Mouse (Mus musculus): Measurements from ENCODE around the gene Mettl7a1. TPM values are rescaled to one million over a fixed set of nuclear protein-coding genes. Genes with fewer than 3 reads are reported as not detected.
"Not testable (repeated sequence)": the region's sequence is repeated elsewhere in the genome, so short reads cannot be mapped to it uniquely, and the experiment has no call there.

Mettl7a1 gene
- total RNA-seq, 1 experiment = 11.6 TPM

DNA sequence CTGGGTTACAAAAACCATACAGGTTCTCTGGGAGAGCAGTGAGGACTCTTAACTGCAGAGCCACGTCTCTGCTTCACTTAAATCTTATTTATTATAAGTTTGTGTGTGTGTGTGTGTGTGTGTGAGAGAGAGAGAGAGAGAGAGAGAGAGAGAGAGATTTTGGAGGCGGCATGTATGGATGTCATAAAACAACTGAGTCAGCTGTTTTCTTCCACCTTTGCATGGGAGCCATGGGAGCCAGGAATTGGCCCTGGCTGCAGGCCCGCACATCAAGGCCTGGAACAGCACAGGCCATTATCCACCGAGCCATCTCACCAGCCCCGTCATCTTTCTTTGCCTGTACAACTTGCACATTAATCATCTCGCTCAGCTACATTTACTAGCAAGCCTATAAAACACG lies 63.2 kb downstream of the Mettl7a1 start:
- DNase-seq (ENCODE audit: low read depth, low spot score) = no peak
- Histone ChIP-seq H3K9me3 (ENCODE audit: control insufficient read depth, insufficient read depth, low read depth, low read length) (no peaks in the 10 kb centered on the region), H3K4me1 (ENCODE audit: control insufficient read depth in 2 of 2, insufficient read depth in 2 of 2, low read length in 2 of 2, poor library complexity in 1 of 2) (no peaks in the 10 kb centered on the region), H3K9ac (ENCODE audit: insufficient read depth, low read depth, low read length, poor library complexity, severe bottlenecking) (no peak overlapping the region), H3K27ac (ENCODE audit: insufficient read depth, low read depth, low read length, poor library complexity, severe bottlenecking) (no peak overlapping the region), H3K36me3 (ENCODE audit: control insufficient read depth, insufficient read depth, low read length, poor library complexity, severe bottlenecking) (no peaks in the 10 kb centered on the region), H3K4me3 (ENCODE audit: insufficient read depth in 1 of 2, low read depth in 1 of 2, low read length in 2 of 2, poor library complexity in 1 of 2, severe bottlenecking in 1 of 2) (no peak overlapping the region)
- TF ChIP-seq CHD2 (IDR thresholded peaks at IDR 0.05; ENCODE audit: low read depth, low read length) = no peak
- TF ChIP-seq ZC3H11A (IDR thresholded peaks at IDR 0.05; ENCODE audit: borderline replicate concordance, low read depth, low read length) = no peak
- TF ChIP-seq MAFK (IDR thresholded peaks at IDR 0.05; ENCODE audit: insufficient read depth, low read depth, low read length) = peak; percentile 82
- in situ Hi-C loops (cut with MboI; ENCODE audit: low sequenced_read_pairs in 2 of 2, unreplicated experiment in 2 of 2) = no loop called here

DNA sequence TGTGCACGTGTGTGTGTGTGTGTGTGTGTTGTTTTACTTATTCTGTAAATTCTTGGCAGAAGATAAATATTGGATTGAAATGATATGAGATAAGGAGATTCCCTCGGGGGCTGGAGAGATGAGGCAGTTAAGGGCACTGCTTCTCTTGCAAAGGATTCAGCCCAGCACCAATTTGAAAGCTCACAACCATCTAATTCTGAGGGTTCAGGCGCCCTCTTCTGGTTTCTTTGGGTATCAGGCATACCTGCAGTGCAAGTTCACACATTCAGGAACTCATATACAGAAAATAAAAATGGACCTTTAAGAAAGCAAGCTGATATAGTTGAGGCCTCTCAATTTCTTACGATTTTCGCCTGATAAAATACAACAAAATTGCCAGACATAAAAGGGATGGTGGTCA lies 71.1 kb downstream of the Mettl7a1 start:
- in situ Hi-C loops (cut with MboI; ENCODE audit: low sequenced_read_pairs in 2 of 2, unreplicated experiment in 2 of 2) = no loop called here
- H3K4me3 ChIP-seq (ENCODE audit: insufficient read depth in 1 of 2, low read depth in 1 of 2, low read length in 2 of 2, poor library complexity in 1 of 2, severe bottlenecking in 1 of 2) = no peak overlapping the region
- DNase-seq (ENCODE audit: low read depth, low spot score) = peak; percentile 75

DNA sequence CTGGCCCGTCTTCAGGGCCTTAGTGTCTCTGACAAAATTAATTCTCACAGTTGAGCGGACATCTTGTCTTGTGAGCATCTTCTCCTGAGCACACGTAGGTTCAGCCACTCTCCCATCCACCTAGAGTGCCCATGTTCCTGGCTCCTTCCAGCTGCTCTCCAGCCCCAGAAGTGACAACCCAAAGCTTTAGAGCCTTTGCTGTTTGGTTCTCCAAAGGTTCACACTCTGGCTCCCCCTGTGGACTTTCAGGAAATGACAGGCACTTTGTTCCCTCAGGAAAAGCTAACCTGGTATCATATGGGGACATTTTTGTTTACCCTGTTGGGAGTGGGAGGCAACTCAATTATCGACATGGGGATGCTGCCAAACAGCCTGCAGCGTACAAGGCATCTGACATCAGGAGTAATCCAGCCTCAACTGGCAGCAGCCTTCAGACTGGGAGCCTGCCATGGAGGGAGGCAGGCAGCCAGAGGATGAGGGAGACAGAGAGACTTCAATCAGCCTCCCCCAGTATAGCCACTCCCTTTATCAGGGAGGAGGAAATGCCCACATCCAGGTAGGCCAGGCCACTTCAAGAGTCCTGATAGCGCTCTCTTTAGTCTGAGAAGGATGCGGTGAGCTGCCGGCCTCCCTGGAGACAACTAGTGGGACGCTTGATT lies 74.0 kb downstream of the Mettl7a1 start:
- H3K9me3 ChIP-seq (ENCODE audit: control insufficient read depth, insufficient read depth, low read depth, low read length); H3K27ac ChIP-seq (ENCODE audit: insufficient read depth, low read depth, low read length, poor library complexity, severe bottlenecking); H3K9ac ChIP-seq (ENCODE audit: insufficient read depth, low read depth, low read length, poor library complexity, severe bottlenecking); H3K4me3 ChIP-seq (ENCODE audit: insufficient read depth in 1 of 2, low read depth in 1 of 2, low read length in 2 of 2, poor library complexity in 1 of 2, severe bottlenecking in 1 of 2); H3K36me3 ChIP-seq (ENCODE audit: control insufficient read depth, insufficient read depth, low read length, poor library complexity, severe bottlenecking); in situ Hi-C loops (cut with MboI; ENCODE audit: low sequenced_read_pairs in 2 of 2, unreplicated experiment in 2 of 2); H3K4me1 ChIP-seq (ENCODE audit: control insufficient read depth in 2 of 2, insufficient read depth in 2 of 2, low read length in 2 of 2, poor library complexity in 1 of 2); DNase-seq (ENCODE audit: low read depth, low spot score): not testable (repeated sequence)

More for the DNA sequence above, 71.1 kb downstream of the Mettl7a1 start:
- Histone ChIP-seq H3K9ac (ENCODE audit: insufficient read depth, low read depth, low read length, poor library complexity, severe bottlenecking) (no peak overlapping the region), H3K36me3 (ENCODE audit: control insufficient read depth, insufficient read depth, low read length, poor library complexity, severe bottlenecking) (no peaks in the 10 kb centered on the region), H3K27ac (ENCODE audit: insufficient read depth, low read depth, low read length, poor library complexity, severe bottlenecking) (no peak overlapping the region), H3K9me3 (ENCODE audit: control insufficient read depth, insufficient read depth, low read depth, low read length) (no peaks in the 10 kb centered on the region), H3K4me1 (ENCODE audit: control insufficient read depth in 2 of 2, insufficient read depth in 2 of 2, low read length in 2 of 2, poor library complexity in 1 of 2) (no peaks in the 10 kb centered on the region)
- TF ChIP-seq HCFC1 (IDR thresholded peaks at IDR 0.05; ENCODE audit: borderline replicate concordance, insufficient read depth, low read length) (no peak), ZC3H11A (IDR thresholded peaks at IDR 0.05; ENCODE audit: borderline replicate concordance, low read depth, low read length) (peak; percentile 31; the same call in 1 of the 2 replicates)

Other genes with a start within 250 kb of the Mettl7a1 start
- 26.4 and 47.2 TPM in 2 replicates for gene Atf1, start 76.3 kb upstream of the Mettl7a1 start, total RNA-seq (2012; rRNA removed)
- gene Tmprss12, start 23.3 kb upstream of the Mettl7a1 start, total RNA-seq (2012; rRNA removed) = 1.5 and 1.6 TPM in 2 replicates
- gene Mettl7a3, start 30.8 kb downstream of the Mettl7a1 start, total RNA-seq (2012; rRNA removed) = 0.49 and 1.3 TPM in 2 replicates
- gene Methig1, start 49.0 kb downstream of the Mettl7a1 start, total RNA-seq (2012; rRNA removed) = 0.37 and 0.54 TPM in 2 replicates
- gene Mettl7a2, start 49.1 kb downstream of the Mettl7a1 start, total RNA-seq (2012; rRNA removed) = 1.4 and 5.1 TPM in 2 replicates
- not detected in 2 replicates for gene Higd1c, start 60.4 kb downstream of the Mettl7a1 start, total RNA-seq (2012; rRNA removed)
- 0.11 TPM in 1 of 2 replicates, not detected in the other for gene Gm5475, start 118.0 kb downstream of the Mettl7a1 start, total RNA-seq (2012; rRNA removed)
- gene Slc11a2, start 120.9 kb downstream of the Mettl7a1 start, total RNA-seq (2012; rRNA removed) = 59.8 and 67.1 TPM in 2 replicates
- gene Letmd1, start 164.9 kb downstream of the Mettl7a1 start, total RNA-seq (2012; rRNA removed) = 7.8 and 11.2 TPM in 2 replicates
- 8.1 and 14.6 TPM in 2 replicates for gene Csrnp2, start 191.3 kb downstream of the Mettl7a1 start, total RNA-seq (2012; rRNA removed)
- gene Tfcp2, start 247.9 kb downstream of the Mettl7a1 start, total RNA-seq (2012; rRNA removed) = 13.1 and 13.6 TPM in 2 replicates